Mouse (Mus musculus) naive thymus-derived CD4-positive, alpha-beta T cell, adult 2 months (primary cell): ENCODE measurements around the gene Pom121.

ENCODE experiments used
- DNase-seq: peaks from one replicate; pipeline ENCODE4 v3.0.0-alpha.2; 2011; ENCODE audit warnings: low read depth

The Pom121 gene

DNA sequence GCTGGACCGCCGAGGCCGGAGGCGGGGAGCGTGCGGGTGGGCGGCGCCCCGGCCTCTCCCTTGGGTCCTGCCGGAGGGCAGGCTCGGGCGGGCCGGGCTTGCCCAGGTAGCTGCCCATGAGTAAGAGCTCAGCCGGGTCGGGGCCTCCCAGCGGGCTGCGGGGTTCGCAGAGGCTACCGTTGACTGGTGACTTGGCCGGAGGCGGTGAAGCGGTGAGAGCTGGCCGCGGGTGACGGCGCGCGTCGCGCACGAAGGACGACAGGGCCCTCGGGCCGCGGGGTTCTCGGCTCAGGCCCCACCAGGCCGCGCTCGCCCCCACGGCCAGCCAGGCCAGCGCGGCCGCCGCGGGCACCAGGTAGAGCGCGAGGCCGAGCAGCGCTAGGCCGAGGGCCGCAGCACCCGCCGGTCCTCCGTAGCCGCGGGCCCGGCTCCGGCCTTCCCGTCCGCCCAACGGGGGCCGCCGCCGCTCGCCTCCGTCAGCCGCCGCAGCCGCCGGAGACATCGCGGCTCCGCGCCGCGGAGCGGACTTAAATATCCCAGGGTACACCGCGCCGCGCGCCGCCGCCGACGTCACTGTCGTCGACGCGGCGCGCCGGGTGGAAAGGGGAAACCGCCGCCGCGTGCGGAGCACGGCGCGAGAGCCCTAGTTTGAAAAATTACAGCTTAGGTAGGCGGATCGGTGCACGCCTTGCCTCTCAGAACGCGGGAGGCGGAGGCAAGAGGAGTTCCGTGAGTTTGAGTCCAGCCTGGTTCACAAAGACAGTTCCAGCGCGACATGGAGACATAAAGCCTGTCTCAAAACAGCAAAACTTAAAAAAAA is at the start of gene Pom121:
Gene Pom121, minus strand, starts transcription at position 543 of the 820 bp plus-strand sequence.
- peak; percentile 93 for DNase-seq

DNA sequence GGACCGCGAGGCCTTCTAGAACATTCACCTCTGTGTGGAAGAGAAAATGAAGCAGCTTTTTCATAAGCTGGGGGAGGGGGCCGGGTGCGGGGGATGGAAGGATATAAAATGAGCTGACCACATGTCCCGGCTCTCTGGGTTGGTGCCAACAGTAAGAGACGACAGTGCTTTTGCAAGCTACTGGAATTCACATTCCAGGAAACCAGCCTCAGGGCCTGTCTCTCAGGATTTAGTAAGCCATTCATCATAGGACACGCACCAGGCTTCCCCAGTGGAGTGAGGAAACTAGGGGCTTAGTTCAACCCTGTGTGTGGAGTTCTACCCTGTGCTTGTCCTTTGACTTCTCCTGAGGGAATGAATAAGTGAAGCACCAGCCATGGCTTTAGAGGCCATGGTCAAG is 48.1 kb upstream of the Pom121 start:
- DNase-seq, result no peak

DNA sequence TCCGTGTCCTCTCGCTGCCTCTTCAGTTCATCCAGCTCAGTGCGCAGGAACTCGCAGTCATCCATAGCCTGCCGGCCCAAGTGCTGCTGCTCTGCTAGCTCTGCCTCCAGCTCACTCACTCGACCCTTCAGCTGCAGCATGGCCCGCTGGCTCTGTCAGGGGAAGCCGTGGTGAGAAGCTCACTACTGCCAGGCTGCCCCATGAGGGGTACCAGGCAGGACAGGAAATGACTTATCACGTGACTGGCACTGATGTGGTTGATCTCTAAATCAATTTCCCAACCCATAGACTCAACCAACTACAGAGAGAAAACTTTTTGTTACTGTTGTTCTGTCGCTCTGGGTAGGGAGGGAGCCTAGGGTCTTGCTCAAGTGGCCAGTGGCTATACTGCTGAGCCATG is 40.7 kb upstream of the Pom121 start:
- no peak for DNase-seq

DNA sequence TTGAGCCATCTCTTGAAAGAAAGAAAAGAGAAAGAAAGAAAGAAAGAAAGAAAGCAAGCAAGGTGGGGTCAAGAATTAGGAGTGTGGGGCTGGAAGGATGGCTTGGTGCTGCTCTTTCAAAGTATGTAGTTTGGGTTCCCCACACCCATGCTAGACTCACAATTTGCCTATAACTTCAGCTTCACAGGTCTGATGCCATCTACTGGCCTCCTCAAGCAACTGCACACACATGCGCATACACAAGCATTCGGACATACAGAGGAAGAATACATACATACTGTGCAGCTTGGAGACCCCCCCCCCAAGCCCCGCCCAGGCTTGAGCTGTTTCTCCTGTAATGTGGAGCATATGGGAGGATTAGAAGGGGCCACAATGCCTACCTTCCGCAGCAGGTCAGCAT is 39.5 kb upstream of the Pom121 start:
- no peak for DNase-seq

DNA sequence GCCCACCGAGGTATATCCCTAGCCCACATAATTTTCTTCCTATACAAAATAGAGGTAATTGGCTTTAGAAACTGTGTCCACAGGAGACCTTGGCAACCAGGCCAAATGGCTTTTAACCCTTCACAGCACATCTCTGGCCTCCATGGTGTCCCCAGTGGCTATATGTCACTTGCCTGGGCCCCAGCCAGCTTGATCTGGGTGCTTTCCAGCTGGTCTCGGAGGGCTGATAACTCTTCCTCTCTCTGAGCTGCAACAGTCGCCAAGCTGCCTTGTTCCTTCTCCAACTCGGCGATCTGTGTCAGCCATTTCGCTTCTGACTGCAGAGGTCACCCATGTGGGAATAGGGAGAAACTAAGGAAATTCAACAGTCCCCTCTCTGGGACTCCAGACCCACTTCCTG is 36.8 kb upstream of the Pom121 start:
- DNase-seq, result no peak

DNA sequence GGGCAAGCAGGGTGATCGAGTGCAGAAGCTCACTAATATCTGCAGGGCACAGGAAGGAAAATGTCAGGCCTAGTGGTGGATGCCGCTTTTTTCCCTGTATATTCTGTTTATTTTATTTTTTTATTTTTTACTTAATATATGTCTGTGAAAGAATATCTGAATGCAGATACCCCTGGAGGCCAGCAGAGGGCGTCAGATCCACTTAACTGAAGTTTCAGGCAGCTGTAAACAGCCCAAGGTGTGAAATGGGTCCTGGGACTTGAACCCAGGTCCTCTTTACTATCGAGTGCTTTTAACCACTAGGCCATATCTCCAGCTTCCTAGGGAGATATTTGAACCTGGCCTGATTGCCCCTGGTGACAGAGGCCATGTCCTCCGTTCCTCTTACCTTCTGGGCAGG is 34.4 kb upstream of the Pom121 start:
- DNase-seq, result no peak

DNA sequence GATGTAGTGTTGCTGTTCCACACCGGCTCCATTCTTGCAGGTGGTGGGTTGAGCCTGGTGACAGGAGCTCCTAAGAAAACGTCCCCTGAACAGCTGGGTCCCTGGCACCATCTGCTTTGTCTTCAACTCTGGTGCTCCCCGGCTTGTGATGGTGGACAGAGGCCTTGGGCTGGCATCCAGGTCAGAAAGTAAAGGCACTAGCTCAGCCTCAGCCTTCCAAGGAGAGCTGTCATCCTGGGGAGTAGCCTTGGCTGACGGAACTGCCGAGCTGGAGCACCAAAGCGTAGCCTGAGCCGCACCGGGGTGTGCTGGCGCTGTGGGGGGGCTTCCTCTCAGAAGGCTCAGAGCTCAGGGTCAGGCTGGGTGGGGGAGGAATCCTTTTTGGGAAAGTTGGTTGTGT is 15.9 kb upstream of the Pom121 start:
- DNase-seq, result no peak

DNA sequence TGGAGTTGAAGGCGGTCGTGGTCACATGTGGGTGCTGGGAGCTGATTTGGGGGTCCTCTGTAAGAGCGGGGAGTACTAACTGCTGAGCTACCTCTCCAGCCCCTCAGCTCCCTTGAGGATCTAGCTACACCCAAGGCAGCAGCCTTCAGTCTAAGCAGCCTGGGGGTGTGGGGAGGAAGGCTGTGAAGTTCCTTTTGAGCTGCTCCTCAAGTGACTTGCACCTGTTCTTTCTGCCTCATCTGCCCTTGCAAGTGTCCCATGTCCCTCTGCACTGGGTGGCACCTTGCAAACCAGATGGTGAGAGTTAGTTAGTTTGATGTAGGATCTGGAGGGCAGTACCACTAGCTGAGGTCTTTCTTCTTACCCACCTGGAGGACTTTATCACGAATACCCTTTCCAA is 13.8 kb upstream of the Pom121 start:
- DNase-seq, result no peak

DNA sequence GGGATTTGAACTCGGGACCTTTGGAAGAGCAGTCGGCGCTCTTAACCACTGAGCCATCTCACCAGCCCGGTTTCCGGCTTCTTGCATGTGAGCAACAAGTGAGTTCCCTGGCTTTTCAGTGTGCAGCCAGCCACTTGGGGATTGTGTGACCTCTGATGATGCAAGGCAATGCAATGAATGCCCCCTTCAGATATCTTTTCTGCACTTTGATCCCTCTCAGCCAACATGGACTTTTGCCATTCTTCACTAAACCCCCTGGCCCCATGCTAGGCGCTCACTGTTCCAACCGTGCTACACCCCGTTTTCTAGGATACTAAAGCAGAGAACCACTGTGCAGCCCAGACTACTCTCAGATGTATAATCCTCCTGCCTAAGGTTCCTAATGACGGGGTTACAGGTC is 11.1 kb upstream of the Pom121 start:
- no peak for DNase-seq

DNA sequence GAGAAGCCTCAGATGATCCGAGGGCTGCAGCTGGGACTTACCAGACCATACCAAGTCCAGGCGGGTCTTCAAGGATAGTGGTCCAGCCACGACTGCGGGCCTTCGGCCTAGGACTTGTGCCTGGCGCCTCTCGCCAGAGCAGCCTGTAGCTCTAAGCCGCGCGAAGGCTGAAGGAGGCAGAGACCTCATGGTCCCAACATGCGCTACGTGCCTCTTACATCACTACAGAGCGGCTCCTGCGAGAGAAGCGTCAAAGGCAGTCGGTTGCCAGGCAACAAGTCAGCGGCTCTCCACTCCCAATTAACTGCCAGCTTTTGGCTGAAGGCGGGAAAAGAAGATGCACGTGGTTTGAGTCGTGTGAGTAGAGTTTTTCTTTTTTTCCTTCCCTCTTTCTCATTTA is 10.3 kb upstream of the Pom121 start:
- DNase-seq, result no peak

DNA sequence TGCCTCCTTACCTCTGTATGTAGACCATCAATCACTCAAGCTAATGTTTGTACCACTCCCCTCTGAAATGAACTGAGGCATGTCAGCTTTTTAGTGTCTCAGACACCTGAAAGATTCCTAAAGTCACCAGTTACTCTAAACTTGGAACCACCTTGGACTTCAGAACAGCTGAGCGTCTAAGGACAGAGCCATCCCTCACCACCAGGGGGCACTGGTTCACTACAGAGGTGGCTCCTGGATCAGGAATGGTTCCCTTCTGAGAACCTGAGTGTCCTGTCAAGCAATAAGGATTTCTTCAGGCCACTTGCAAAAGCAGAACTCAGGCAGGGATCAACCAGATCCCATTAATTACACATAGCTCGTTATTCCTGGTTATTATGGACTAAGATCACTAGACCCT is 5.9 kb upstream of the Pom121 start:
- DNase-seq, result peak; percentile 83

DNA sequence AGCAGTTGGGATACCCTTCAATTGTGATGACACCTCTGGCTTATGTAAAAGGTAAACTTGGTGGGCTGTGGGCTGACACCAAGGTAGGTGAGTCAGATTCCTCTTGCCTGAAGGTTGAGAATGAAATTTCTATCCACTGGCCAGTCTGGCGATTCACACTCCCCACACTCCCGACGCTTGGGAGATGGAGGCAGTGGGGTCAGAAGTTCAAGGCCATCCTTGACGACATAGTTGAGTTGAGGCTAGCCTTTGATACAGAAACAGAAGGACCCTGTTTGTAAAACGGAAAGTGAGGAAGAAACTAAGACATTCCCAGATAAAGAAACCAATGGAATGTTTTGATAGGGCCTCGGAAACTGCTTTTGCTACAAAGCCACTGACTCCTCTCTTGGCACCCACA is 5.0 kb upstream of the Pom121 start:
- no peak for DNase-seq

DNA sequence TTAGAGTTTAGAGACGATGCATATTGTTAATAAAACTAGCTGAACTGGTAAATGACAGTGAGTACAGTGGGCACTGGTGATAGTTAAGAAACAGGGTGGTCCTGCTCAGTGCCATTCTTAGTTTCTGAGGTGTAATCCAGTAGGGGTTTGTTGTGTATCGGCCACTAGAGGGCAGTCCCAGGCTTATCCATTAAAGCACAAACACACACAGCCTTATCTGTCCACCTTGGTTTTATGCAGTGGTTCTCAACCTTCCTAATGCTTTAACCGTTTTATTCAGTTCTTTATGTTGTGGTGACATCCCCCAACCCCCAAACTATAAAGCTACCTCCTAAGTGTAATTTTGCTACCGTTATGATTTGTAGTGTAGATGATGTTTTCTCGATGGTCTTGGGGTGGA is 1.5 kb upstream of the Pom121 start:
- peak; percentile 72 for DNase-seq

DNA sequence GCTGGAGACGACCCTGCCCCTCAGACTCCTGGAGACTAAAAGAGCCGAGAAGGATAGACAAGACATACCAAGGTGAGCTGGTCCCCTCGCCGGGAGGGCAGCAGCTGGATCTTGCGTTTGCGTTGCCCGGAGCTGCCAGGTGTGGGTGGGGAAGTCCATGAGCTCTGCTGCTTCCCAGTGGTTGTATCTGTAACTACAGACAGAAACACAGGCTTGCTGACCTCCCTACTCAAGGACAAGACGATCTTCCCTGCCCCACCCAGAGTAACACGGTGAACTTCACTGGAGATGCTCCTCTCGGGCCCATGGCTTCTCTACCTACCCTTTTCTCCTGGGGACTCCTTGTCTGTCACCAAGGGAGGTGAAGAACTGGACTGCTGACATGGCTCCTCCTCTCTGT is 10.6 kb downstream of the Pom121 start:
- DNase-seq, result no peak

DNA sequence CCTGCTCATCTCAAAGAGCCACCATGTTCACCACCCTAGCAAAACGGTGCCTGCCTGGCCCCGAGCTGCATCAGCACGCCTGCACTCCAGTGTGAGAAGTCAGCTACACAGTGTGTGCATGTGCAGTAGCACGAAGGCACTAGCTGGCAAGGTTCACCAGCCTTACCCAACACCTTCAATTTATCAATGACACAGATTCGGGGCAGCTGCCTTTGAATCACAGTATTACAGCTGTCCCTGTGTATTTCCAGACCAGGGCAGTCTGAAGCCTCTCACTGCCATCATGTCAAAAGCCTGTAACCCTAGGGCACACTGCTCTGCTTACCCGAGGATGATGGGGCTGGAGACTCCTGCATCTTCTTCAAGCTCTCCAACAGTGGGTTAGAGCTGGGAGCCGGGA is 11.6 kb downstream of the Pom121 start:
- no peak for DNase-seq

DNA sequence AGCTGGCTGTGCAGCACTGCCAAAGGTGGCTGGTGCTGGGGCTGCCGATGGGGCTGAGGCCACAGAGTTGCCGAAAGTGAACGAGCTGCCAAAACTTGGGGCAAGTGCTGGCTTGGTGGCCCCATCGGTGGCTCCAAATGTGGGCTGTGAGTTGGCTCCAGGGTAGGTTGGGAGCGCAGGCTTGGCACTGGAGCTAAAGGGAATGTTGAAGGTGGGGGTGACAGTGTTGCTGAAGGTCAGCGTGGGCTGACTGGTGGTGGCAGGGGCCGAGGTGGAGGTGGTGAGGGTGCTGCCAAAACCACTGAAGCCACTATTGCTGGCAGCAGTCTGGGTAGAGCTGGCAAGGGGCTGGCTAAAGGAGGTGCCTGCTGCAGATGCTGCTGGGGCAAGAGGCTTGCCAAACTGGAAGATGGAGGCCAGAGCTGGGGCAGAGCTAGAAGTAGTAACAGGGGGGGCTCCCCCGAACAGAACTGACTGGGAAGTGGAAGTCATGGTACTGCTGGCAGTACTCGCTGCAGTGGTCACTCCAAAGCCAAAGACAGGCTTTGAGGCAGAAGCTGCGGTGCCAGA is 12.9 kb downstream of the Pom121 start:
- no peak for DNase-seq

DNA sequence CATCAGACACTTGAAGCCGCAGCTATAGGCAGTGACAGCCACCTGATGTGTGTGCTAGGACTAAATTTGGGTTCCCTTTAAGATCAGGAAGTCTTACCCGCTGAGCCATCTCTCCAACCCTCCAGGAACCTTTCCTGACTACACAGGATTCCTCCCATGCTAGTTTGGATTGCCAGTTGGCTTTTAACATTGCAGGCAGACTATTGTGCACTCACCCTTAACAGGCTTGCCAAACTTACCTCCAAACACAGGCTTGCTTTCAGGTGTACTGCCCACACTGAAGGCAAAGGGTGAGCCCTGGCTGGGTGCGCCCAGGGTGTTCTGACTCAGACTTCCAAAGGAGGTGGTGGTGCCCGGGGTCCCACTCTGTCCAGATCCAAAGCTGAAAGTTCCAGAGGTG is 13.7 kb downstream of the Pom121 start:
- DNase-seq, result no peak

DNA sequence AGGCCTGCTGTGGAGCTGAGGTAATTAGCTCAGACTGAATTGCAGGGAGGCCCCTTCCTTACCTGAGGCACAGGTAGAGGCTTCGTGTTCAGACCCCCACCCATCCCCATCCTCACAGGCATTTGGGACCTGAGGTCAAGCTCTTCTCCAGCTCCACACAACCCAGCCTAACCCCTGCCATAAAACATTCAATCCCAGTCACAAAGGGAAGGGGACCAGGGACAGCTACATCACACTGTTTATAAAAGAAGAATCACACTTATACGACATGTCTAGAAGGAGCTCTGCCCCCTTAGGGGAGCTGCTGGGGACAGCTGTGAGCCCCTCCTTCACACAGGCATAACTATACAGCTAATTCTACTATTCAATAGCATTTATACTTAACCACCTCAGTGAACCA is 18.0 kb downstream of the Pom121 start:
- DNase-seq, result no peak

DNA sequence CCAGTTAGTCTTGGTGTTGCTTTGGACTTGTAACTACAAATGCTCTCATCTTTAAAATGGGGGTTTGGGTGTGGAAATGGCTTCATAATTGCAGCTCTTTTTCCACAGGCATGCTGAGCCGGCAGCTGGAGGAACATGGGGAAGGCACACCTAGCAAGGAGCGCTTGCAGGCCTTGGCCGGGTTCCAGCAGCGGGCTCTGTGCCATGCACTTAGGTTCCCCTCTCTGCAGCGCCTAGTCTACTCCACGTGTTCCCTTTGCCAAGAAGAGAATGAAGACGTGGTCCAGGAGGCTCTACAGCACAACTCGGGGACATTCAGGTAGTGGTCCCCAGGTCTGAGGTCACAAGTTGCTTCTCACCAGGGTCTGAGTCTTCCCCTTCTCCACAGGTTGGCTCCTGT is 19.2 kb downstream of the Pom121 start:
- DNase-seq, result no peak

DNA sequence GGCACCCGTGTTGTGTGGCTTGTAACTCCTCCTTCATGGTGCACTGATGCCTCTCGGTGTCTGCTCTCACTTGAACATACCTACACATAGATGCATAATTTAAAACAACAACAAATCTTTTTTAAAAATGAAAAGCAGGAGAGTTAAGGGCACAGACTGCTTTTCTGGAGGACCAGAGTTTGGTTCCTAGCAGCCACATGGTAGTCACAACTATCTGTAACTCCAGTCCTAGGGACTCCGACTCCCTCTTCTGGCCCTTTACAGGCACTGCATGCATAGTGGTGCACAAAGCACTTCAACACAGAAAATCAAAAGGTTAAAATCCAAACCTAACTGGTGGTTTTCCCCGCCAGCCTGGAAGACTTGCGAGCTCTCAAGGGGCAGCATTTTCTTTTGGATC is 20.7 kb downstream of the Pom121 start:
- DNase-seq, result no peak

DNA sequence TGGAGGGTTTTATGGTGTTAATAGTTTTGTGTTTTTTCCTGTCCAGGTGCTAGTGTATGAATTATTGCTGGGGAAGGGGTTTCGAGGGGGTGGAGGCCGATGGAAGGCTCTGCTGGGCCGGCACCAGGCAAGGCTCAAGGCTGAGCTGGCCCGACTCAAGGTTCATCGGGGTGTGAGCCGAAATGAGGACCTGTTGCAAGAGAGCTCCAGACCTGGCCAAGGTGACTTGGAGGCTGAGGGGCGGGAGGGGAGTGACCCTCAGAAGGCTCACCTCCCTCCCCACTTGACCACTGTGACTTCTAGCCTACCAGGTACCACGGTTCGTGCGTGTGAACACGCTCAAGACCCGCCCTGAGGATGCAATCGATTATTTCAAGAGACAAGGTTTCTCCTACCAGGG is 23.2 kb downstream of the Pom121 start:
- DNase-seq, result no peak

DNA sequence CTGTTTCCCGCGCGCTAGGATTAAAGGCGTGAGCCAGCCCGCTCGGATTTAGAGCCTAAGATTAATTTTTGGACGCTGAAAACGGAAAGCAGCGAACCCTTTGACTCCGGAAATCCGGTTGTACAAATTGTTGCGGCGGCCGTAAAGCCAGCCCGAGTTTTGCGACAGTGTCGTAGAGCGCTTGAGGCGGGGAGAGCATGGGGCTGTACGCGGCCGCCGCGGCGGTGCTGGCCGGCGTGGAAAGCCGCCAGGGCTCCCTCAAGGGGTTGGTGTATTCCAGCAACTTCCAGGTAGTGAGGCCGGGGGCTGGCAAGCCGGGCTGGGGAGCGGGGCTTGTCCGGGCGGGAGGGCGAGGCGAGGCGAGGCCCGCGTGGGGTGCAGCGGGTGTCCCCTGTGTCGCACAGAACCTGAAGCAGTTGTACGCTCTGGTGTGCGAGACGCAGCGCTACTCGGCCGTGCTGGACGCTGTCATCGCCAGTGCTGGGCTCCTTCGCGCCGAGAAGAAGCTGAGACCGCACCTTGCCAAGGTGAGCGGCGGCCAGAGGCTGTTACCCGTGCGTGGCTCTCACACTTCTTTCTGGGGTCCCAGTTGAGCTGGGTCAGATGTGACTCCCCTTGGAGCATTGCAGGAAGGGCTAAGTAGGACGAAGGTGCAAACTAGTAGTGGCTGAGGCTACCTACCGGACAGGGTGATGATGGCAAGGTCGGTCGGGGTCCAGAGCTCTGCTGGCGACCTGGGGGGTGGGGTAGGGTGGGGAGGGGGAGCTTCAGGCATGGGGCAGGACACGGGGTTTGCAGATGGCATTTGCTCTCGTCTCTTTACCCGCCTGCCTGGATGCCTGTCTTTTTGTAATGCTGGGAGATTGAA is 24.3 kb downstream of the Pom121 start, which contains the start of gene Nsun5:
Gene Nsun5, plus strand, starts transcription at position 167 of the 868 bp plus-strand sequence.
- DNase-seq, result peak; percentile 97

DNA sequence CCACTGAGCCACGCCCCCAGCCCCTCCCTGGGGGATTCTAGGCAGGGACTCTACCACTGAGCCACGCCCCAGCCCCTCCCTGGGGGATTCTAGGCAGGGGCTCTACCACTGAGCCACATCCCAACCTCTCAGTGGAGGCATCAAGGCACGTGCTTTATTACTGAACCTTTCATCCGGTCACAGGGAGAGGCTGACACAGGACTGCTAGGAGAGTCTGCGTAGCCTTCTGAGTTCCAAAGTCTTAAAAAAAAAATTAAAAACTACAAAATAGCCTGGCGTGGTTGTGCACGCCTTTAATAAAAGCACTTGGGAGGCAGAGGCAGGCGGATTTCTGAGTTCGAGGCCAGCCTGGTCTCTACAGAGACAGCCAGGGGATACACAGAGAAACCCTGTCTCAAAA is 25.1 kb downstream of the Pom121 start:
- DNase-seq, result peak; percentile 36
